Comparison of ENCODE assay signal across 8 mouse cellular contexts in genomic region chr13:3729926-3730698, GRCm38 (mm10).
A peak's percentile ranks its signal among the peaks of the same experiment; 100 is the strongest.
DNase-seq lines count a peak whose midpoint lies in the region; ATAC-seq lines count a peak whose summit lies in the region.

No protein-coding gene starts in this region.

- no peaks in the 10 kb centered on the region for H3K27me3 ChIP-seq in embryonic facial prominence, embryonic 13.5 days
- H3K27me3 ChIP-seq in hindbrain, embryonic 12.5 days = no peaks in the 10 kb centered on the region

- peak; percentile 77 for DNase-seq in Muller cell, postnatal 12 days (ENCODE audit: inconsistent ontology term)
- peak; percentile 72 for DNase-seq in lung, postnatal 25 days (ENCODE audit: low spot score)
- no peak for DNase-seq in left cerebral cortex, adult 9 months (ENCODE audit: low spot score in 2 of 2)
- DNase-seq in B cell, adult 2 months = no peak
- no peak for DNase-seq in T-cell, adult 2 months (ENCODE audit: low spot score)
- no peak for DNase-seq in thymus, postnatal 36 days

- H3K27ac ChIP-seq in embryonic facial prominence, embryonic 13.5 days = peak overlapping the region; percentile 74
- H3K27ac ChIP-seq in hindbrain, embryonic 12.5 days = no peak overlapping the region

- H3K9me3 ChIP-seq in embryonic facial prominence, embryonic 13.5 days = no peaks in the 10 kb centered on the region
- H3K9me3 ChIP-seq in hindbrain, embryonic 12.5 days (replicated peaks) = no peaks in the 10 kb centered on the region

- no peak overlapping the region for H3K4me3 ChIP-seq in embryonic facial prominence, embryonic 13.5 days
- no peak overlapping the region for H3K4me3 ChIP-seq in hindbrain, embryonic 12.5 days

- peak; percentile 69; the same call in 1 of the 2 replicates for ATAC-seq in embryonic facial prominence, embryonic 13.5 days (ENCODE audit: insufficient number of reproducible peaks, insufficient read depth, low FRiP score, low TSS enrichment, low read depth)
- peak; percentile 69 for ATAC-seq in hindbrain, embryonic 12.5 days (ENCODE audit: low FRiP score)

- peaks cover 22% of the 10 kb centered on the region for H3K4me1 ChIP-seq in embryonic facial prominence, embryonic 13.5 days
- H3K4me1 ChIP-seq in hindbrain, embryonic 12.5 days = peaks cover 13% of the 10 kb centered on the region

- H3K9ac ChIP-seq in embryonic facial prominence, embryonic 13.5 days = no peak overlapping the region
- no peak overlapping the region; the same call in 1 of the 2 replicates for H3K9ac ChIP-seq in hindbrain, embryonic 12.5 days

- no peaks in the 10 kb centered on the region for H3K36me3 ChIP-seq in embryonic facial prominence, embryonic 13.5 days
- H3K36me3 ChIP-seq in hindbrain, embryonic 12.5 days = no peaks in the 10 kb centered on the region

- WGBS in embryonic facial prominence, embryonic 13.5 days = 5% methylated on average over 3 of the region's 3 CpGs
- 2% methylated on average over 3 of the region's 3 CpGs for WGBS in hindbrain, embryonic 12.5 days

- no peak overlapping the region for H3K4me2 ChIP-seq in embryonic facial prominence, embryonic 13.5 days
- H3K4me2 ChIP-seq in hindbrain, embryonic 12.5 days (replicated peaks) = no peak overlapping the region

Comparison
In these comparisons a context has a peak if more than half of its experiments do, and no peak if none do; other contexts are left out.
1. DNase-seq: peak in Muller cell, postnatal 12 days (single experiment) and lung, postnatal 25 days (single experiment); none in left cerebral cortex, adult 9 months (0 of 2), B cell, adult 2 months (0 of 2), T-cell, adult 2 months (single experiment) and thymus, postnatal 36 days (0 of 2).